Mouse (Mus musculus) MN1 (cell line): ENCODE data around the gene Coasy.

Source experiments
- DNase-seq: peaks from one replicate; pipeline ENCODE4 v3.0.0-alpha.2; 2016; ENCODE audit warnings: low spot score

The Coasy gene

GRCm38 (mm10) chr11:101133037-101133436 is 50.7 kb downstream of the Coasy start:
- no peak for DNase-seq

DNA sequence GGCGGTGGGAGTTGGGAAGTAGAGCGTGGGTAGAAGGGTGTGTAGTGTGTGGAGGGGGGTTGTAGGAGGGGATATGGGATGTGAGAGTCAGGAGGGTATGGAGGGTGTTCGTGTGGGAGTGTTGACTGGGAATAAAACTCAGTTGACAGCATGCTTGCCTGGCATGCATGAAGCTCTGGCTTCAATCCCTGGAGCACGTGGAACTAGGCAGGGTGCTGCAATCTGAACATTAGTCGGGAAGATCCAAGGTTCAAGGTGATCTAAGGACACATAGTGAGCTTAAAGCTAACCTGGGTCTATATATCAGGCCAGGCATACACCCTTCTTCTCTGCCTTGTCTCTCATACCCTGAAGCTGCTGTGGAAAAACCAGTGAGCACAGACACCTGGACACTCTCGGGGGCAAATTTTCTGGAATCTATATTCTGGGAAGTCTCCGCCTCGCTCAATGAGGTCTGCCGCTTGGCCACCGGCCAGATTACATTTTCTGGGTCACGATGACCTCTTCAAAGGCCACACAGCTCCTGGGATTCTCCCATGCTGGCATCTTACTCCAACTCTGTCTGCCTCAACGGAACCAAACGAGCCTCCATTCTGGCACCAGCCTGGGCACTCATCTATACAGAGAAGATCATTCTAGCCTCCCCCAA is 52.0 kb downstream of the Coasy start:
- DNase-seq, result no peak
